Mouse (Mus musculus): Measurements from ENCODE around the gene Olfr1243. TPM values are rescaled to one million over a fixed set of nuclear protein-coding genes. Genes with fewer than 3 reads are reported as not detected.
"Not testable (repeated sequence)": the region's sequence is repeated elsewhere in the genome, so short reads cannot be mapped to it uniquely, and the experiment has no call there.

Gene Olfr1243
- not detected for total RNA-seq (2021)
- long read RNA-seq, experiment 1, result 0 reads
- long read RNA-seq, experiment 2, result 0 reads

DNA sequence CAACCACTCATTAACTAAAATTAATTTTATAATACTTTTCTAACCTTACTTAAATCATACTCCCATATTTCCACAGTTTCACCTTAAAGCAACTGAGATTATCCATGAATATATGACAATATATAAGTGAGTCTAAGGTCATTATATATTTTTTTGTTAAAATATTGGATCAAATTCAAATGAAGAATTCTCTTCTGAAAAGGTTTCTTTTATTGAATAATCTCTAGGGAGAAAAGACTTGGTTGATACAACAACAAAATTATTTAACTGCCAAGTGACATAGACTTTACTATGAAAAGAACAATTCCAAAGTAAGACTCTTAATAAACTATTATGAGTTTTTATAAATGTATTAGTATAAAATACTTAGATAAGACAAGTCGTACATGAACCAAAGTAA is at the start of gene Olfr1243:
TSS of gene Olfr1243 (minus strand) at position 101 of the 400 bp plus-strand sequence.
- no peak for DNase-seq (ENCODE audit: low spot score in 2 of 2)

DNA sequence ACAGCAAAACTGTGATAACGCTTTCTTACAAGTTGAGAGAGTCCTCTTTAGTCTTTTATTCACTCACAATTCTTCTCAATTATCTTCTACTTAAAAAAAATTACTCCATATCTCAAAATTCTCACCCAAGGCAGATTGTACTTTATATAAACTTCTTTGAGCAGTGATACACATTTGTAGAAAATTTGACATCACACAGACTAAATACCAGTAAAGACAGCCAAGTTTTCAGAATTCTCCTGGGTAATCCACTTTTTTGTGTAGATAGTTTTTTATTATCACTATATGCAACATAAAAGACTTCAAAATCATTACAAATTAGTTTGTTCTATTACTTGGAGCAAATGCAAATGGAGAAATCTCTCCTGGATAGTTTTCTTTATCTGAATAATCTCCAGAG is 47.1 kb upstream of the Olfr1243 start, which contains the start of gene Olfr1245:
TSS of gene Olfr1245 (minus strand) at position 101 of the 400 bp plus-strand sequence.
- DNase-seq (ENCODE audit: low spot score in 2 of 2), result no peak

DNA sequence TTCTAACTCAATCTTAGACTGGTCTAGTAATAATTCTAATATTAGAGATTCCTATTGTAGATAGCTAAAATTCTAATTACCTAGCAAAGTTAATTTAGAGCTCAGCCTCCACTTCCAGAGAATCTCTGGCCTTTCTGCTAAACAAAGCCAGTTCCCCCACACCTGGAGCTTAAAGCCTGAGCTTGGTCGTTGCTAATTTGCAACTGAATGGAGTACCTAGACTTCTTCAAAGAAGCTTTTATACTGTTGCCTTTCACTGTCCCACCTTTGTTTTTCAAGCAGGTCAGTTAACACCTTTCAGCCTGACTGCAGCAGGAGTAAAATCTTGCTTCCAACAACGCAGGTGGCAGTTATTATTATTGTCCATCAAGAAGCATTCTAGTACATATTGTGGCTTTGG is 31.4 kb upstream of the Olfr1243 start:
- not testable (repeated sequence) for DNase-seq (ENCODE audit: low spot score in 2 of 2)

DNA sequence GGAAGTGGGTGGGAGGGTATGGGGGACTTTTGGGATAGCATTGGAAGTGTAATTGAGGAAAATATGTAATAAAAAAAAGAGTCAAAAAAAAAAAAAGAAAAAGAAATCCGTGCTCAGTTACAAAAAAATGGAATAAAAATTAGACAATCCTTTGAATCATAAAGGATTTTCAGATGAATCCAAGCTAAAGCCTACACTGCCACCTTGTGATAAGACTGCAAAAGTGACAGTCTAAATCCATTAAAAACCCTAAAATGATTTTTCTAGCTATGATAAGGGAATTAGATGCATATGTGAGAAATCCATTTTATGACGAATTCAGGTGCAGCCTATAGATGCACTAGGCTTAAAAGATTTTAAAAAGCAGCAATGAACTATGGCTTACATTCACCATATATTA is 13.2 kb upstream of the Olfr1243 start:
- DNase-seq (ENCODE audit: low spot score in 2 of 2), result no peak

- peak; percentile 6 to 16 for DNase-seq (ENCODE audit: low spot score in 2 of 2)
These were observed 8.6 kb upstream of the Olfr1243 start for GRCm38 (mm10) chr2:89539923-89540322.

GRCm38 (mm10) chr2:89498235-89498634 is 33.1 kb downstream of the Olfr1243 start, which contains the start of gene Olfr1242:
TSS of gene Olfr1242 (minus strand) at chr2:89498335.
- no peak for DNase-seq (ENCODE audit: low spot score in 2 of 2)

DNA sequence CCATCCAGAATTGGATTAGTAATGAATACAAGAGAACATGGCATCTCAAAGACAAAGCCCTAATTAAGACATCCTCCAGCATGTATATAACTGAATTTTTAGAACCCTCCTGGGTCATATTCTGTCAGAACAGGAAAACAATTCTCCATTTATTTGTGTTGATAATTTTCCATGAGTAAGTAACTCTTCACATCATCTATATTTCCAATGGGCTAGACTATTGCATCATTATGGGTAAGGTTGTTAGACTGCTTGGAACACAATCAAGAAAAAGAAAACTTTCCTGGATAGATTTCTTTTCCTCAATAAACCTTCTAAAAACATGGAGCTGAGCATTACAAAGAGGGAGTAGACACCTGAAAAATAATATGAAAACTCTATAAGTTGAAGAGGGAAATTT is 44.3 kb downstream of the Olfr1243 start, which contains the start of gene Olfr1241:
TSS of gene Olfr1241 (minus strand) at position 101 of the 400 bp plus-strand sequence.
- no peak for DNase-seq (ENCODE audit: low spot score in 2 of 2)

Other genes with a start within 250 kb of the Olfr1243 start
- gene Olfr1229, start 243.5 kb downstream of the Olfr1243 start, total RNA-seq (2021), result not detected
- not detected for gene Olfr1230, start 234.2 kb downstream of the Olfr1243 start, total RNA-seq (2021)
- not detected for gene Olfr1231, start 224.4 kb downstream of the Olfr1243 start, total RNA-seq (2021)
- gene Olfr1232, start 201.8 kb downstream of the Olfr1243 start, total RNA-seq (2021), result not detected
- gene Olfr1233, start 189.1 kb downstream of the Olfr1243 start, total RNA-seq (2021), result not detected
- gene Olfr1234, start 166.6 kb downstream of the Olfr1243 start, total RNA-seq (2021), result not detected
- gene Olfr1238, start 121.8 kb downstream of the Olfr1243 start, total RNA-seq (2021), result not detected
- not detected for gene Olfr1239, start 111.1 kb downstream of the Olfr1243 start, total RNA-seq (2021)
- gene Olfr1240, start 88.5 kb downstream of the Olfr1243 start, total RNA-seq (2021), result not detected
- gene Olfr1241, start 44.4 kb downstream of the Olfr1243 start, total RNA-seq (2021), result not detected
- gene Olfr1242, start 33.2 kb downstream of the Olfr1243 start, total RNA-seq (2021), result not detected
- not detected for gene Olfr1245, start 47.0 kb upstream of the Olfr1243 start, total RNA-seq (2021)
- gene Olfr1246, start 61.7 kb upstream of the Olfr1243 start, total RNA-seq (2021), result not detected
- under 1 TPM in 1 of 2 experiments, not detected in 1; 0.05 TPM for gene Olfr1247, start 82.6 kb upstream of the Olfr1243 start, total RNA-seq (2021)
- gene Olfr1248, start 86.8 kb upstream of the Olfr1243 start, total RNA-seq (2021), result not detected
- gene Olfr1249, start 103.5 kb upstream of the Olfr1243 start, total RNA-seq (2021), result not detected
- gene Olfr1250, start 130.0 kb upstream of the Olfr1243 start, total RNA-seq (2021), result not detected
- not detected for gene Olfr1251, start 140.4 kb upstream of the Olfr1243 start, total RNA-seq (2021)
- not detected for gene Olfr1252, start 193.5 kb upstream of the Olfr1243 start, total RNA-seq (2021)
- not detected for gene Olfr1253, start 225.6 kb upstream of the Olfr1243 start, total RNA-seq (2021)

All from left cerebral cortex, adult 18-20 months (tissue).